Mouse (Mus musculus) R1 (cell line): Measurements from ENCODE around the gene Gja5.

ENCODE experiments used
- DNase-seq: peaks from one replicate; pipeline ENCODE4 v3.0.0-alpha.2; 2018; ENCODE audit warnings: low read depth, low spot score

Gja5 gene

DNA sequence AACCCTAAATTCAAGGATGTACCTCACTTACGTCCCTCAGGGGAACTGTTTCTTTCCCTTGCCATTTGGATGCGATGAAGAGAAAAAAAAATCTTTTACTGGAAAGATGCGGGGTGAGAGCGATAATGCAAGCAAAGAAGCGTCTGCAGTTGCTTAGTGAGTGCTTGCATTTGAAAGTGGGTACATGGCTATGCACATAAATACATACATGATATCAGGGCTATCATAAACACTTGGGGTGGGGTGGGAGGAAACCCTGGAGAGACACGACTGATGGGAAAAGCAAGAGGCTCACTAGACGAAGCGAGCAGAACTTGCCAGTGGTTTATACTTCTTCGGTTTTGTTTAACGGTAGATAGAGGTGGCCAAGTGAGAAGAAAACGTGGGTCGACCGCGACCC lies at the start of gene Gja5:
TSS of gene Gja5 (plus strand) at position 301 of the 400 bp plus-strand sequence.
- DNase-seq, result no peak

DNA sequence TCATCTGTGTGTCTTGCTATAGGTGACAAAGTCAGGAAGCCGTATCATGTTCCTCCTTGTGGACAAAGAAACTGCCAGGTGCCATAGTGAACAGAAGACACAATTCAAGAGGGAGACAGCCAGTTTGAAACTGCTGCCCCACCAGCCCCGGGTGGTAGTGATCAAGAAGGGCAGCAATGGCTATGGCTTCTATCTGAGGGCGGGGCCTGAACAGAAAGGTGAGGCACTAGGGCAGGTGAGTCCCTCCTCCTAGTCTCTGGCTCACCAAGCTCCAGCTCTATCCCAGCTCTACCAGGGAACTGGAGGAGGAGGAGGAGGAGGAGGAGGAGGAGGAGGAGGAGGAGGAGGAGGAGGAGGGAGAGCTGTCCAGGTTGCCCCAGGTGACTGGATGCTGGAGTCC lies 48.7 kb upstream of the Gja5 start:
- DNase-seq, result no peak

DNA sequence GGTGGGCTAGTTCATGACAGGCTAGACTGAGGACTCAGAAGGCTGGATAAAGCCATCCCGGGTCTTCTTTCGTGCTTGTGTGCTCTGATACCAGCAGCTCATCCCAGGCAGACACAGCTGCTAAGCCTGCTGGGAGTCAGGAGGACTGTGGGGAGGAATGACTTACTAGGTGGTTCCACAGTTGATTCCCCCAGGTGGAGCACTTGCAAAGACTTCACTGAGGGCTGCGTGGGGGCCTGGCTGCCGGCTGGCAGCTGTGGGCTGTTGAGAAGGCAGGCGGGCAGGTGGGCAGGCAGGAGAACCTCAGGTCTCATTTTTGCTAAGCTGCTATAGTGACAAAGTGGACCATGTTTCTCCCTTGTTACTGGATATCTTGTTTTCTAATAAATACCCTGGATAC lies 44.0 kb upstream of the Gja5 start:
- no peak for DNase-seq

DNA sequence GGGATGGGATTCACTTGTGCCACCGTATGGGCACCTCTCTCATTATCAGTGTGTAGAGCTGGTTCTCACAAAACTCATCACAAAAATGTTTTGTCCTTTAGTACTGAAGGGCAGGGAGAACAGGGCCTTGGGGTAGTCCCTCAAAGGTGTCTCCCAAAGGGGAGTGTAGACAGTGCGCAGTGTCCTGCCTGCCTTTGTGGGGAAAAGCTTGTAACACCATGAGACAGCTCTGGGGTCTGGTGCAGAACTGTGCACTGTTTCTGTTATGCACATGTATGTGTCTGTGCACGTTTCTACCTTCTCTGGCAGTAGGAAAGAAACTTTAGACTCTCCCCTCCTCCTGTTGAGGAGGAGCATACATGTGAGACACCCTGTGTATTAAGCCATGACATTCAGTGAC lies 36.6 kb upstream of the Gja5 start:
- DNase-seq, result no peak

DNA sequence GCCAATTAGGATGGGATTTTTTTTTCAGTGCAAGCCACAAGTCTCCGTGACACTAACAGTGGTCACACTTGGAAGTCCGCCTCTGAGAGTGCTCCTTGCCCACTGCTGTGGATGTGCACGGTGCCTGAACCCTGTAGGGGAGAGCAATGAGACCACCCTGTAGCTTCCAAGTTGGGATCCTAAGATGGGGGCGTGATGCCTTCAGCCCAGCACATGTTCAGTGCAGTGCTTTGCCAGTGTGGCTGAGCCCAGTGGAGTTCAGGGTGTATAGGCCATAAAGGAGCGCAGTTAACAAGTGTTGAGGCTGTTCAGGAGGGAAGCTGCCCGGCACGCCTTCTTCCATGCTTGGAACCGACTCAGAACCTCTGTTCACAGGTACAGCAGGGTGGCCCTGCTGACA lies 35.9 kb upstream of the Gja5 start:
- DNase-seq, result no peak

DNA sequence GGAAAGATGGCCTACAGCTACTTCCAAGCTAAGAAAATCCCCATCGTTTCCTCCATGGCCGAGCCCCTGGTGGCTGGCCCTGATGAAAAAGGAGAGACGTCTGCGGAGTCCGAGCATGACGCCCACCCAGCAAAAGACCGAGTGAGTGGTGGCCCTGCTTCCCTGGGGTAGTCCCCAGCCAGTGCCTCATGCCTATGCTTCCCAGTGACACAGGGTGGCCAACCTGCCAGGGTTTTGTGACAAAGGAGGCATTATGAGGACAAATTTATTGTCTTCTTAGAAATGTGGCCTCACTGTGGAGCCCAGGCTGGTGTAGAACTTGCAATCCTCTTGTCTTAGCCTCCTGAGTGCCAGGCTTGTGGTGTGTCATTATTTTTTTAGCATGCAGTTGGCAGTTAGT lies 35.4 kb upstream of the Gja5 start:
- no peak for DNase-seq

DNA sequence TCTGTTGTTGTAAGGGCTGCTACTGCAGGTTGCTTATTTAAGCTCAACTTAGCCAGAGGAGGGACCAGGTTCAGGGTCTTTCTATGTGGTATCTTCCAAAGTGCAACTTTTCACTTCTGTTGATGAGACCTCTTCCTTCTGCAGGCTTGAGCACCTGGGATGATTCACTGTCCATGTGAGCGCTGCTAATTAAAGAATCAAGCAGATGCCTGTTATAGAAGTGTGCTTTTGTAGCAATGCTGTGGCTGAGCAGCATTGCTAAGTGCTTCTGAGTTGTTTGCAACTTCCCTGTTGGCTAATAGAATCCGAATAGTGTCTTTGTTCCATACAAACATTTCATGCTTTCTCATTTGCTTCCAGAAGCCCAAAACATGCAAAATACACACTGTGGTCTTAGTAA lies 34.2 kb upstream of the Gja5 start:
- no peak for DNase-seq

DNA sequence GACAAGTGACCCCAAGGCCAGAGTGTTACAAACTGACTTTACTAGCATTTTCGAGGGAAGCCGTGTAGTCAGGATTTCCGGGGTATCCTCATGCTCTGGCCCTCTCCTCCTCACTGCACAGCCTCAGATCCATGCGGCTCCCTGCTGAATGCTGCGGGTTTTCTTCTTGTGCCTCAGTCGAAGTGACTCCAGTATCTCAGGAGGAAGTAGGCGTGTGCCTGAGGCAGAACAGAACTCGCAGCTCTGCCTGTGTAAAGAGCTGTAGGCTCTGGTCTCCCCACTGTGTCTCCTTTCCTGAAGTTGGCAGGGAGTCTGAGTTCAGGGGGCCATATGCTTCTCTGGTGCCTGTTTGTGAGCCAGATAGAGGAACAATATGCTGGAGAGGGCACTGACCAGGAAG lies 33.4 kb upstream of the Gja5 start:
- DNase-seq, result no peak

DNA sequence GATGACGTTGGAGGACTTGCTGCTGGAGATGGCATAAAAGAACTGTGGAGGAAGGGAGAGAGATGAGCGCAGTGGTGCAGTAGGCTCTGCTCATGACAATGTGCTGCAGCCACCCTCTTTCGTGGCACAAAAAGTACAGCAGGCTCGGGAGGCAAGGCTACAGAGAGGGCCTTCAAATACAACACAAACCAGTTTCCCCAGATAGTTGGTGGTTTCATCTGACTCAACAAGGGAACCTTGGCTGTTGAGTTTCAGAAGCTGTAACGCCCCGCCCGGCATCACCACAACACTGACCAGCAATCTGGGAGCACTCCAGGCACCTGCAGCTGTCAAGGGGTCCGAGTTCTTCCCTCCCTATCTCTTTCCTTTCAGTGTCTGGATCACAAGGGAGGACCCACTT lies 32.0 kb upstream of the Gja5 start:
- DNase-seq, result no peak

DNA sequence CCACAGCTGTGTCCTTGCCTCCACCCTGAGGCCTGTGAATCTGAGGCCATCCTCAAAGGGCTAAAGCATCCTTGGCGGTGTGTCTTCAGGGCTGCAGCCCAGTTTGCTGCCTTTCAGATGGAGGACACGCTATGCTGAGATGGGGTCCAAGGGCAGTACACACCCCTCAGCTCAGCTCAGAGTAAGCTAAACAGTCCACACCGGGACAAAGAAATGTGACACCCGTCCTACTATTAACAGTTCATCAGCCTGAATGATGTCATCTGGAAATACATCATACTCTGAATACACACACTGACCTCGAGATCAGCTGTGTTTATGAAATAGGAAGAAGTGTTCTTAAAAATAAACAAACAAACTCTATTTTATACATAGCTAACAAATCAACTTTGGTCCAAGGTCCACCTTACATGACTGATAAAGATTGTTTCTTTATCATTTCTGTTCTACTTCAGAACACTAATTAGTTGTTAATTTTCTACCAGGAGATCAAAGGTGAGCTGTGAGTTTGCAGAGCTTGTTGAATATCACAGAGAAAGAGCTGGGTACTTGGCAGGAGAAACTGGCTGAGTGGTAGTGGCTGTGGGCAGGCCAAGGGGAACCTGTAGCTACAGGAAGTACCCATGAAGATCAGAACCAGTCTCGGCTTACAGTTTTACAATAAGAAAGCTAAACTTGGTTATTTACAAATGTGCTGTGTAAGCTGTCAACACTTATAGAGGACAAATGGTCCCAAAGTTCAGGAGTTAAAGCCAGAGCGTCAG lies 29.5 kb upstream of the Gja5 start:
- no peak for DNase-seq

DNA sequence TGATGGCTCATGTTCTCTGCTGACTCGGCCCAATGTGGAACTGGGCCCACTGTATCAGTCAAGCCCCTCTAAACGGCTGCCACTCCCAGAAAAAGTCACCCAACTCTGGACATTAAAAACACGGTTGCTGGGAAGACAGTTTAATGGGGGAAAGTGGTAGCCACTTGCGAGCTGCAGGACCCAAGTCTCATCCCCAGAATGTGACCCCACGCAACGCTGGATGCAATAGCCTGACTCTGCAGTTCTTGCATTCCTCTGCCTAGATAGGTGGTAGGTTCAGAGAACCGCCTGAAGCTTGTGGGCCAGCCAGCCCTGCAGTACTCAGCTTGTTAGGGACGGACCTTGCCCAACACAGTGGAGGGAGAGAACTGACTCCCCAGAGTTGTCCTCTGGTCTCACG lies 25.0 kb upstream of the Gja5 start:
- no peak for DNase-seq

DNA sequence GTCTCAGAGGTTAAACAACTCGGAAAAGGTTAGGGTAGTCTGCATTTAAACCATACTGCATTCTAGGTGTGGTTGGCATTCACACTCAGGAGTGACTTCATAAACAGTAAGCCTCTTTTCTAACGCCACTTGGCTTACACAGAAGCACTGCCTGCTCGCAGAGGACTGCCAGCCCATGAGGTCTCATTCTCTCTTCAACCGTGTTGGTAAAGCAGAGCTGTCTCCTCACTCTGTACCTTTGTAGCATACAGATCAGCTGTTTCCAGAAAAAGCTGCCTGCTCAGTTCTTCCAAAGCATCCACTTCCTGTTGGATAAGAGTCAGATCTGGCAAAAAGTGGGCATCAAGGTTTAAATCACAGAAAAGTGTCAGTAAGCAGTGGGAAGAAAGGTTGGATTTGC lies 24.1 kb upstream of the Gja5 start:
- no peak for DNase-seq

DNA sequence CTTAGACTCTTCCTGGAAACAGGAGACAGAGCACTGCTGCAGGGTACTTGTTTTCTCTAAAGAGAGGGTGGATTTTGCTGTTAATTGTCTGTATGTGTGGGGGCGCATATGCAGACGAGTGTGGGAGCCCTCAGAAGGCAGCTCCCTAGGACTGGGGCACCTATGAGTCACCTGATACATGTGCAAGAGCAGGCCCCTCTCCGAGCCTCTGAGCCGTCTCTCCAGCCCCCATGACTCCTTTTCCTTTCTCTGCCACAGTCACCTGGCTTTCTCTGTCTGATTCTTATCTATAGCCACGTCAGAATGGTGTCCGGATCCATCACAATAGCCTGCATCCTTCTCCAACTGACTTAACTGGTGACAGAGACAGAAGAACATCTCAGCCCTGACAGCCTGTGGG lies 22.9 kb upstream of the Gja5 start:
- no peak for DNase-seq

DNA sequence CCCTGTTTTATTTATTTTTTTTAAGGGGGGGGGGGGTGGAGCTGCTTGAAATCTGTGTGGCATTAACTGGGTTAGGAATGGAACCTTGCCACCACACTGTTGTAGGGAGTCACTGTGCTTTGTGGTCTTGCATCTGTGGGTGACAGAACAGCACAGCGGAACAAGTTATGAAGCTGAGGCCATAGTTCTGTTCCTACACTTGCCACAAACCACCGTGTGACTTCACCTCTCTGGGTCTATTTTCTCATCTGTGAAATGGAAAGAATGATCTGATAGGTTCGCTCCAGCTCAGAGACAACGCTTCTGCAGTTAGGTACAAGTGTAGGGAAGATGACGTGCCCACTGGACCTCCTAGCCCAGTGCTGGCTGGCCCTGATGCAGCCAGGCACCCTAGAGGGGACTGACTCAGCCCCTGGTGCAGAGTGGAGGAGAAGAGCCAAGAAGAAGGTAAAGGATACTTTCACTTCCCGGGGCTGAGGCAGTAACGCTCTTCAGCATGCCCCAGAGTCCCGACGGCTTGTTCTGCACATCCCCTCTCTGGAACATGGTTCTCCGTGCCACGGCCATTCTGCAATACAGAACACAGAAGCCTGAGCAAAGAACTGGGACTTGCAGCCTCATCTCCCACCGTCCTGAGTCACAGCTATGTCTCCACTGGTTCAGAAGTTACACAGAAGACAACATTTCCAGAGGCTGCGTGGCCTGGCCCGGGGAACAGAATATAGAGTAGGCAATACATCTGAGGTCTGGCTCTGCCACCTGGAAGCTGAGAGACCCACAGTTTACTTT lies 22.2 kb upstream of the Gja5 start:
- no peak for DNase-seq

DNA sequence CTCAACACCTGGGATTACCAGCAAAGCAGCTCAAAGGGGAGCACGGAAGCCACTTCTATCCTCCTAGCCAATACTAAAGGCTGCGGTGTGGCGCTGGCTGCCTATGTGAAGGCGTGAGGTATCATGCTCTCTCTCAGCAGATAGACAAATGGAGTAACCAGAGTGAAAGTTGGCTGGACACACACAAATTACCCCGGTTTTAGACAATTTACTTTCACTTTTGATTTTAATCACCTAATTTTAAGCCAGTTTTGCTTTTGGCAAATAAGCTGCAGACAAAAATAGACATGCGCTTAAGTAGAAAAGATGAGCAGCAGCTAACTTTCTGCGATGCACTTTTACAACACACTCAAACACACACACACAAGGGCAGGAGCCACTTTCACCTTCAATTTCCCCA lies 20.8 kb upstream of the Gja5 start:
- no peak for DNase-seq

DNA sequence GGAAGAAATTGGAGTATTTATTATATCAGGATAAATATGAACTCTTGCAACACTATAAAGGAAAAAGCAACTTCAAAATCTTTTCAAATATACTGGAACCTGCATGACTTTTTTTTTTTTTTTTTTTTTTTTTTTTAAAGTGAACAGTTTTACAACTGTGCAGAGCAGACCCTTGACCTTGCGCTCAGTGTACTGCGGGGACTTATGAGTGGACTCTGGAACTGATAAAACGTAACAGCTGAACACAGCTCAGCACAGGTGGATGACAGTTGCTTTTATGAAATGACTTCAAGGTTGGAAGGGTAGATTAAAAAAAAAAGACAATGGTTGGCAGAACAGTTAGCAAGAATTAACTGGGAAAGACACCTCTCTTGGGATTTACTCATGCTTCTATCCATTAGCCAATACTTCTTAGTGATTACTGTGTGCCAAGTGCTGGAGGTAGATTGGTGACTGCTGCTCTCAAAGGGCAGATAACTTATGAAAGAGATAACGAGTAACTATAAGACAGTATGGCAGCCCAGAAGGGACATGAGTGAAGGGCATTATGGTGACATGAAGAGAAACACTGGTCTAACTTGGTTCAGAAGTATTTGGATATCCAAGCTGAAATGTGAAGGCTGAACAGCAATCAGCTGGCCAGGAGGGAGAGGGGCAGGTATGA lies 2.0 kb upstream of the Gja5 start:
- no peak for DNase-seq

DNA sequence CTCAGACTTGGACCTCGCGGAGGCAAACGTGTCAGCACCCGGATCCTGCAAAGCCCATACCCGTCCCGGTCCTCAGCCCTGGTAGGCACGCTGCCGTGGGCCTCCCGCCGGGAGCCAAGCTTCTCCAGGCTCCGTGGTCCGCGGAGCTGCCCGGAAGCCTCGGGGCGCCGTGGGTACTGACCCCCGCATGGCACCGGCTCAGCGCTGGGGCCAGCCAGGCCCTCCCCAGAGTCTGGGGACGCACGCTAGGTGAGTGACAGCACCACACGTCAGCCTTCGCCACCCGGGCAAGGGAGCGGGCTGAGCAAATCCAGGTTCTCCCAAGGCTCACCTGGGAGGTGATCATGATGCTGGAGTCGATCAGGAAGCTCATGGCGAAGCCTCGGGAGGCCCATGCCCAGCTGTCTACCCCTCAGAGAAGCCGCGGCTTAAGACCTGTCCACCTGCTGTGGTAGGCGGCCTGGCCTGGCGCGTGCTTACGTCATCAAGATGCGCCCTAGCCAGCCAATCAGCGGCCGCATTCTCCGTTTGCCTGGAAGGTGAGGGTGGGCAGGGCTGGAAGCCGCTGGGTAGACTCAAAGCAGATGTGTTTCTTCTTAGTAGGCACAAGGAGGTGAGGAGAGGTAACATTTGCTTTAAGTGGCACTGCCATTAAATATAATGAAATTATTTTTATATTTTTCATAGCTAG lies 503 bp downstream of the Gja5 start, which contains the start of gene Gpr89:
TSS of gene Gpr89 (minus strand) at position 496 of the 691 bp plus-strand sequence.
- peak; percentile 94 for DNase-seq

DNA sequence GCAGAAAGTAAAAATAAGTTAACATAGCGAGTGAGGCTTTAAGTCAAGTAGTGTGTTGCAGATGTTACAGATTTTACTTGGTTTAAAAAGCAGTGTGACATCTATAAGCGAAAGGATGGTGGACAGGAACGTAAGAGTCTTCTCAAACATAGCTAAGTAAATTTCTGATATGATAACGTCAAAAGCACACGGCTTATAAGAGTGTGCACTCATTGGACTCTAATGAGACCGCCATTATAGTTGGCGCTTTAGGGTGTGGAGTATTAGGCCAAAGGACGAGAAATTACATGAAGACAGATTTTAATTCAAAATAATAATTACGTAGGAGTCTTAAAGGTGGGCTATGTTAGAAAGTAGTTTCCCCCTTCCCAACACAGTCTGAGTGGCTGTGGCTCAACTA lies 1.1 kb downstream of the Gja5 start:
- no peak for DNase-seq

DNA sequence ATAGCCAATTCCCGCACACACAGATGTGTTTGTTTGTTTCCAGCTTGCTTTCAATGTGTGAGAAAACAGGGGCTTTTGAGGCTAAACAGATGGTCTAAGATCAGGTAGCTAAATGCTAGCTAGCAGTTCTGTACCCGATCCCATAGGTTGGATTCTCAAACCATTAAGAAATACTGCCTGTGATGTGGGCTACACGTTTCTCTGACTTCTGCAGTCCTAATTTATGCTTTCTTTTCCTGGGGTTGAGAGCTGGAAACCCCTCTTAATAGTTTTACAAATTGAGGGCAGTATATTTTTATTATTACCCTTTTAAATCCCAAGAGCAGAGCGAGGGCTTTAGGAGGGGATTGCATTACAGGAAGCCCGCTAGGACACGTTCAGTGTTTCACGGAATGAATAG lies 16.5 kb downstream of the Gja5 start:
- DNase-seq, result no peak

DNA sequence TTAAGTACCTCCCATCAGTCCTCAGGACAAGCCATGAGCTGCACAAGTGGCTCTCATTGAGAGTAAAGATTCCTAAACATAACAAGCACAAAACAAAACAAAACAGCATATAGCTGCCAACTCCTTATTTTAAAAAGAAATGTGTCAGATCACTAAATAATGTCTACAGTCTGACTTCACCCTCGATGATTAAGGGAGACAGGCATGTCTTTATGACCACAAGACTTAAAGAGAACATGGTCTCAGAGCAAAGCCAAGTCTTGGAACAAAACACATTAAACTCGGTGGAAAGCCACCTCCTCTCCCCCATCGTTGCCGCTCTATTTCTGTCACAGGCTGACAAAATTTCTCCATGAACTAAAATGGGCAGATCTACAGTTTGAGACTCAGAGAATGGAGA lies 20.1 kb downstream of the Gja5 start:
- DNase-seq, result no peak

DNA sequence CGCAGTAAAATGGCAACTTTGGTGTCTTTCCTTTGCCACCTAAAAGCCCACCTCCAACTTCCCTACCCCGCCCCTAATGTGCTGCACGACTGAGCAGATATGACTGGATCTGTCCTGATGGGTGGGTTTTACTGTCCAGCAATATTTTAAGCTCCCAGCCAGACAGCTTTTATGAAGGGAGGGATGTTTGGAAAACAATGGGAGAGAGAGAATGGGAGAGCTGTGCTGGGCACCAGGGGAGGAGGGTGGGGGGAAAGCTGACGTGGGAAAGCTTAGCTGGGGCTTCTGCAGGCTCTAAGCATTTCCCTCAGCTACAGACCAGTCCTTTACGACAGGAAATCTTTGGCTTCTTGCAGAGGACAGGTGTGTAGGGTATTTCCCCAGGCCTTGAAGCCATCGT lies 21.4 kb downstream of the Gja5 start, which contains the start of gene Gja8:
TSS of gene Gja8 (minus strand) at position 101 of the 400 bp plus-strand sequence.
- DNase-seq, result no peak

DNA sequence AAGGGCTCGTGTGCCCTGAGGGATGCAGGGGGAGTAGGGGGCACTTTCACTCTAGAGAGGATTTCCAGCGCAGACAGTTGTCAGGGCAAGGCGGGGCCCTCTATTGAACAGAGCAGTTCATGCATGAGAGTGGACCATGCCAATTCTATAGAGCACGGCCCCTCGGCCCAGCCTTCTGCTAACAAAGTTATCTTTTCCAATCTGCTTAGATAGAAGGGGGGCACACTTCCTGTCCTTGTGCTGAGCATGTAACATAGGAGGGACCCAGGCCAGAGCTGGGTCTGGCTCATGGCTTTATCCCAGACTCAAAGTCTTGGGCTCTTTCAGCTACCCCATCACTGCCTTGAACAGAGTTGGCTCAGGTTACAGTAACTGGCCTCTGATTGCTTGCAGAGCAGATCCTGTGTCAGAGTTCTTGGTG lies 26.8 kb downstream of the Gja5 start:
- DNase-seq, result no peak
